Mouse (Mus musculus) urinary bladder, postnatal 0 days (tissue): Measurements from ENCODE around the gene Clca2. TPM values are rescaled to one million over a fixed set of nuclear protein-coding genes. Genes with fewer than 3 reads are reported as not detected.

Source experiments
- polyA plus RNA-seq: library from polyadenylated mRNA; unstranded; fragments of >200 nt; fragmentation: Nextera tagmentation; extraction: Ambion mirVana; gene quantifications from 2 replicates; pipeline ENCODE4 v1.2.1, GENCODE M21; 2015

Gene Clca2
- 1.0 and 1.1 TPM in 2 replicates for polyA plus RNA-seq

DNA sequence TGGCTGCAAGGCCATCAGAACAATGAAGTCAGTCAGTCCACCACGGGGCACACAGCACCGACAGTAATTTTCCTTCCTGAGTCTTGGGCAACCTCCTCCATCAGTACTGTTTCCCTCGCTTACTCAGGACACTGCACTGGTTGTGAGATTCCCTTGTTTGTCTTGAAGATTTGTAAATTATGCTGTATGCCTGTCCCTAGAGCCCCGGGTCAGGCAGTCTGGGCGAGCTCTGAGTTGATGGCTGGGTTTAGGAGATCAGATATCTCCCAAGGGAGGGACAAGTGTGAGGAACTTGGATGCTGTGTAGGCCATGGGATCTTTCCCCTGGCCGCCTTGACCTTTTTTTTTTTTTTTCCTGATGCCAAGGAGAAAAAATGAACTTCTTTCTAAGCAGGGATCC is at the start of gene Clca2:
Gene Clca2 (minus strand): TSS at position 153 of the 400 bp plus-strand sequence.

DNA sequence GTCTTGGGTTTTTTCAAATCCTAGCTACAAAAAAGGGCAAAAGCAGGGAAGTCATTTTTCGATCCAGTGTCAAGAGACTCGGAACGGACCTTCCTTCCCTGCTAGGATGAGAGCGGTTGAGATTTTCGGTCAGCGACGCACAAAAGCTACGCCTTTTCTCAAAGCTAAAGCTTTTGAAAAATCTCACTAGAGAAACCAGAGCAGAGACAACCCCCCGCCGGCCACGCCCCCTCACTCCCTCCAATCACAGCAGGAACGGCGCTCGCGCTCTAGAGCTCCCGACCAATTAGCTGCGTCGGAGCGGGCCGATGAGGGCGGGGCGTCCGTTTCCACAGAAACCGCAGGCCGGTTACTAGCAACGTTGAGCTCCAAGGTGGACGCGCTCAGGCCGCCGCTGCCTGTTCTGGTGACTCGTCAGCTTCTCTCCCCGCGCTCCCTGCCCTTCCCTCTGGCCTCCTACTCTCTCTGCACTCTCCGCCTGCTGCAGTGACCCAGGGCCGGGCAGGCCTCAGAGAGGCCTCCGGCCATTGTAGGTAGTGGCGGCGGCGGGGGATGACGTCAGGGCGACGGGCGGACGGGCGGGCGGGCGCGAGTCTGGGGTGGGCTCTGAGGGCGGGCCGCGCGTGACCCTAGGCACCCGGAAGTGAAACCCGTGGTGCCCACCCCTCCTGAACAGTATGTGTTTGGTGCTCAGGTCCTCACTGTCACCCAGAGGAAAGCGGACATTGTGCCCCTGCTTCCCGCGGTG is 19.2 kb upstream of the Clca2 start, which contains the start of gene Odf2l:
Gene Odf2l (plus strand): TSS at position 335 of the 748 bp plus-strand sequence.

DNA sequence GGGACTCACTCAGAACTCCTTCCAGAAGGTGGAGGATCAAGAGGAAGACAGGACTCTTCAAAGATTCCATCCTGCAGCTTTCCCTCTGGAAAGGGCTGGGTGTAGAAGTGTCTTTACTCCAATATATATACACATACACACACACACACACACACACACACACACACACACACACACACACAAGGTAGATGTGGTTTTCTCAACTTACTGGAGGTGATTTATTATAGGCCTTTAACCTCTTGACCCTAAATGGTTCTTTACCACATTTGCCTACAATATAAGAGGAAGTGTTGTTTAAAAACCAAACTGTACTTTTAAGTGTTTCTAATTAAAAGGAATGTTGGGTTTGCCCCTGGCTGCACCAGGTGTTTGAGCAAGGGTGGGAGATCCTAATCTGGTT is 66.6 kb downstream of the Clca2 start, which contains the start of gene Clca1:
Gene Clca1 (minus strand): TSS at position 101 of the 400 bp plus-strand sequence.

Other genes with a start within 250 kb of the Clca2 start
- not detected in 2 replicates for gene Clca4b, start 166.9 kb downstream of the Clca2 start, polyA plus RNA-seq
- gene Clca4a, start 124.4 kb downstream of the Clca2 start, polyA plus RNA-seq = 0.08 TPM in 2 replicates
- 0.89 and 1.6 TPM in 2 replicates for gene Clca1, start 66.7 kb downstream of the Clca2 start, polyA plus RNA-seq
- gene Odf2l, start 19.1 kb upstream of the Clca2 start, polyA plus RNA-seq = 6.1 and 9.5 TPM in 2 replicates
- 1.8 and 1.9 TPM in 2 replicates for gene Col24a1, start 193.0 kb upstream of the Clca2 start, polyA plus RNA-seq